Mouse (Mus musculus) stomach, embryonic 14.5 days (tissue): ENCODE measurements around the gene Tbc1d14. TPM values are rescaled to one million over a fixed set of nuclear protein-coding genes. Genes with fewer than 3 reads are reported as not detected.

ENCODE experiments used
- ATAC-seq: fragments of 200-750 bp; cut with Nextera tagmentation; 2 replicates; pipeline ENCODE4 v1.8.0; 2017; ENCODE audit warnings: low read depth, moderate TSS enrichment; ENCODE audit not compliant: insufficient number of reproducible peaks, insufficient read depth, low FRiP score
- H3K27ac ChIP-seq: fragments of 300-500 bp; sonication (generic); 2 replicates; pipeline ENCODE4 v1.5.1; 2014; ENCODE audit warnings: mild to moderate bottlenecking, low read length, moderate library complexity, mixed read lengths
- H3K27me3 ChIP-seq: fragments of 300-500 bp; sonication (generic); 2 replicates; pipeline ENCODE4 v1.6.1; 2014; ENCODE audit warnings: low read length, control low read depth, mixed read lengths; ENCODE audit not compliant: control insufficient read depth, insufficient read depth
- H3K36me3 ChIP-seq: fragments of 300-500 bp; sonication (generic); 2 replicates; pipeline ENCODE4 v1.6.1; 2014; ENCODE audit warnings: mild to moderate bottlenecking, control low read depth, low read length, moderate library complexity, mixed read lengths; ENCODE audit not compliant: control insufficient read depth, insufficient read depth
- H3K4me1 ChIP-seq: fragments of 300-500 bp; sonication (generic); 2 replicates; pipeline ENCODE4 v1.6.1; 2014; ENCODE audit warnings: low read length, control low read depth, mixed read lengths; ENCODE audit not compliant: control insufficient read depth, insufficient read depth
- H3K4me2 ChIP-seq: fragments of 300-500 bp; sonication (generic); replicated peaks from 2 replicates; pipeline ENCODE4 v1.6.1; 2014; ENCODE audit warnings: low read depth, low read length, control low read depth
- H3K4me3 ChIP-seq: fragments of 300-500 bp; sonication (generic); 2 replicates; pipeline ENCODE4 v1.5.1; 2014; ENCODE audit warnings: low read depth, low read length, control low read depth
- H3K9ac ChIP-seq: fragments of 300-500 bp; sonication (generic); replicated peaks from 2 replicates; pipeline ENCODE4 v1.6.1; 2014; ENCODE audit warnings: low read depth, mild to moderate bottlenecking, control low read depth, low read length, moderate library complexity, mixed read lengths
- H3K9me3 ChIP-seq: fragments of 300-500 bp; sonication (generic); 2 replicates; pipeline ENCODE4 v1.6.1; 2016; ENCODE audit warnings: low read depth, low read length, control low read depth; ENCODE audit not compliant: control insufficient read depth
- WGBS: fragments of 180-500 bp; shearing (Covaris S2); extraction: QIAGEN DNeasy Blood & Tissue Kit; methylation state at CpG from one replicate; pipeline ENCODE4 v1.1.7; 2014; 5-methylcytosine and 5-hydroxymethylcytosine counted together
- polyA plus RNA-seq: library from polyadenylated mRNA; unstranded; fragments of >200 nt; fragmentation: Nextera tagmentation; extraction: Ambion mirVana; gene quantifications from 2 replicates; pipeline ENCODE4 v1.2.1, GENCODE M21; 2014

Gene Tbc1d14
- polyA plus RNA-seq, 1 experiment from 2014 or later: 41.8 TPM

DNA sequence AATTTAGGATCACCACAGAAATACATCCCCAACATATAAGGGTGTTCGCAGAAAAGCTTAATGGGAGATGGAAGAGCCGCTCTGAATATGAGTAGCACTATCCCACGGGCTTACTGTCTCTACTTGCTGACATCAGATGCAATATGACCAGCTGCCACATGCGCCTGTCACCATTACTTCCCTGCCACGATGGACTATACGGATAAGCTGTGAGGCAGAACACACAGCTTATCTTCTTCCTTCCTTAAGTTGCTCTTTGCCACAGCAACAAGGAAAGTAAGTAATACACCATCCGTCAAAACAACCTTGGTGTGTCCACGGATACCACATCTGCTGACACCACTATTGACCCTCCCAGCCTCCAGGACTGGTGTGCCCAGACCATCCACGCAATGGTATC, 28.5 kb downstream of the Tbc1d14 start:
- no peak overlapping the region for H3K27ac ChIP-seq
- ATAC-seq: no peak
- H3K27me3 ChIP-seq: no peaks in the 10 kb centered on the region
- no peak overlapping the region for H3K9ac ChIP-seq
- H3K4me1 ChIP-seq: peaks cover 6% of the 10 kb centered on the region; the same call in 1 of the 2 replicates
- WGBS: 78% methylated on average over 9 of the region's 9 CpGs
- no peaks in the 10 kb centered on the region for H3K9me3 ChIP-seq
- H3K36me3 ChIP-seq: no peaks in the 10 kb centered on the region
- H3K4me2 ChIP-seq: no peak overlapping the region
- no peak overlapping the region for H3K4me3 ChIP-seq

GRCm38 (mm10) chr5:36563741-36564140, 29.3 kb downstream of the Tbc1d14 start:
- H3K9ac ChIP-seq: no peak overlapping the region
- ATAC-seq: no peak
- H3K4me3 ChIP-seq: no peak overlapping the region
- WGBS: 80% methylated on average over 6 of the region's 6 CpGs
- no peaks in the 10 kb centered on the region for H3K36me3 ChIP-seq
- H3K4me1 ChIP-seq: peaks cover 7% of the 10 kb centered on the region; the same call in 1 of the 2 replicates
- H3K27ac ChIP-seq: no peak overlapping the region
- H3K9me3 ChIP-seq: no peaks in the 10 kb centered on the region
- H3K27me3 ChIP-seq: no peaks in the 10 kb centered on the region
- no peak overlapping the region for H3K4me2 ChIP-seq

DNA sequence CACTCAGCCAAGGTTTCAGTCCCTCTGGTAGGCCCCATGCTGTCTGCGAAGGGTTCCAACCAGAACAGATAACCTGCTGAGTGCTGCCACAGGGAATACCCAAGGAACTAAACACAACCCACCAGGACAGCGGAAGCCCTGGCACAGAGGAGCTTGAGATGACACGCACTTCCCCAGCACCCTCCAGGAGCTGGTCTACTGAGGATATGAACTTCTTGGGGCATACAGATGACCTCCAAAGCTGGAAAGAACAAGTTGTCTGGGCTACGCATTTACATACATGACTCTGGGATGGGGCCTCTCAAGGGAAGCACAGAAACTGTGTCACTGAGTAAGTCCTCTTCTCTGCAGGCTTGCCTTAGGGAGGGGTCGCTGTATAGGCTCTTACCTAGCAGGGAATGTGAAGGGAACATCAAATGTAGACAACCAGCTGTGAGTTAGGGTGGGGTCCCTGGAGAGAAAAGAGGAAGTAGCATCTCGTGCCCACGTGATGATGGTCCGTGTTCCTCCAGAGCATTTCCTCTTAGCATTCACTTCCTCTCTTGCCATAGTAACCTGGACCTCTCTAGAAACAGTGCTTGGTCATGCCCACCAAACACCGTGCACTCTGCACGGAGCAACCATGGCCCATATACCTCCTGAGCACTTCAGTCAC, 30.2 kb downstream of the Tbc1d14 start:
- Histone ChIP-seq H3K9ac (no peak overlapping the region), H3K36me3 (no peaks in the 10 kb centered on the region), H3K4me2 (no peak overlapping the region), H3K4me1 (peaks cover 7% of the 10 kb centered on the region; the same call in 1 of the 2 replicates), H3K4me3 (no peak overlapping the region), H3K9me3 (no peaks in the 10 kb centered on the region), H3K27ac (no peak overlapping the region), H3K27me3 (no peaks in the 10 kb centered on the region)
- 89% methylated on average over 10 of the region's 10 CpGs for WGBS
- ATAC-seq: no peak

GRCm38 (mm10) chr5:36561509-36561908, 31.6 kb downstream of the Tbc1d14 start:
- peaks cover 7% of the 10 kb centered on the region; the same call in 1 of the 2 replicates for H3K4me1 ChIP-seq
- ATAC-seq: no peak
- H3K9ac ChIP-seq: no peak overlapping the region
- no peaks in the 10 kb centered on the region for H3K9me3 ChIP-seq
- H3K4me3 ChIP-seq: no peak overlapping the region
- H3K4me2 ChIP-seq: no peak overlapping the region
- 82% methylated on average over 4 of the region's 4 CpGs for WGBS
- H3K36me3 ChIP-seq: no peaks in the 10 kb centered on the region
- H3K27me3 ChIP-seq: no peaks in the 10 kb centered on the region
- no peak overlapping the region for H3K27ac ChIP-seq

GRCm38 (mm10) chr5:36560490-36560889, 32.6 kb downstream of the Tbc1d14 start:
- H3K9me3 ChIP-seq: no peaks in the 10 kb centered on the region
- no peak overlapping the region for H3K9ac ChIP-seq
- no peaks in the 10 kb centered on the region for H3K36me3 ChIP-seq
- WGBS: 88% methylated on average over 4 of the region's 4 CpGs
- H3K4me2 ChIP-seq: no peak overlapping the region
- H3K27ac ChIP-seq: no peak overlapping the region
- ATAC-seq: no peak
- H3K27me3 ChIP-seq: no peaks in the 10 kb centered on the region
- peaks cover 7% of the 10 kb centered on the region; the same call in 1 of the 2 replicates for H3K4me1 ChIP-seq
- H3K4me3 ChIP-seq: no peak overlapping the region

DNA sequence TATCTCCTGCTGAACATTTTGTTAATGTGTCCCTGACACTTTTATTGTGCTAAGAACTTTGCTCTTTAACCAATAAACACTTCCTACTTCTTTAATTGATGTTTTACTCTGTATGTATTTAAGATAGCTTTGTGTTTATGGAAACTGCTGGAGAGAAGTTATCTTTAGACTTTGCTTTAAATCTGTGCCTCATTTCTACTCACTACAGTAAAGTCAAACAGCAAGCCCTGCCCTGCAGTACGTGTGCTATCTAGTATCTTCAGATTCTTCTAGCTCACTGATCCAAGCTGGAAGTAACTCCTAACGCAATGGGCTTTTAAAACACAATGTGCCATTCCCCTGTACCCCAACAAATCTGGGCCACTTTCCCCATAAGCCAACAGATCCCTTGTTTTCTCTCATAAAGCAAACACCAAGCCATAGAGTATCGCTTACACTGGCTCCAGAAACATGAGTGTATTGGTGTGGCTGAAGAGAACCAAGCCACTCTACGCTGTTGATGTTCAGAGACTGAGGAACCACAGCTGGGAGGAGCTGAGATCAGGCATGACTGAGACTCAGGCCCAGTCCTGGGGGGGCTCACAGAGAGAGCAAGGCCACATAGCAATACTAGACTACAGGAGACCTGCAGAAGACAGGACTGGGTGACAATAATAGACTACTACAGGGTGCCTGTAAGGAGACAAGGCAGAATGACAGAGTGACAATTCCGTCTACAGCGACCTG, 33.4 kb downstream of the Tbc1d14 start:
- no peak for ATAC-seq
- Histone ChIP-seq H3K4me2 (no peak overlapping the region), H3K9me3 (no peaks in the 10 kb centered on the region), H3K4me1 (peaks cover 8% of the 10 kb centered on the region; the same call in 1 of the 2 replicates), H3K36me3 (no peaks in the 10 kb centered on the region), H3K4me3 (no peak overlapping the region), H3K27ac (peak overlapping the region; percentile 48; the same call in 1 of the 2 replicates), H3K27me3 (no peaks in the 10 kb centered on the region), H3K9ac (no peak overlapping the region)
- WGBS: 70% methylated on average over 6 of the region's 6 CpGs

DNA sequence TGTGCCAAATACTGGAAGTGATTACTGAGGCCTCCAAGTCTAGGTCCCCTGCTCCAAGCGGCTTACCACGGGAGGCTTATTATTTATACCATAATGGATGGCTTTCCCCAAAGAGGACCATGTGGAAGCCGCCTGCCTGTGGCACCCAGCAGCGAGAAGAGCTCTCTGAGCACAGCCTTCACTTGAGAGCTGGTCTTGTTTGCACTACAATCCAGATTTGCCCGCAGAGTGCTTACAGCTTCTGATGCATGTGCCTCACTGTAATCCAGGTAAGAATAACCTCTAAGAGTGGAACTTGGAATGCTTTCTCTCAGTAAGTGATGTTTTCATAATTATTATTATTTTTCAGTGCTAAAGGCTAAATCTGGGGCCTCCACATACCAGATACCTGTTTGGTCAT, 34.0 kb downstream of the Tbc1d14 start:
- peaks cover 14% of the 10 kb centered on the region for H3K4me1 ChIP-seq

DNA sequence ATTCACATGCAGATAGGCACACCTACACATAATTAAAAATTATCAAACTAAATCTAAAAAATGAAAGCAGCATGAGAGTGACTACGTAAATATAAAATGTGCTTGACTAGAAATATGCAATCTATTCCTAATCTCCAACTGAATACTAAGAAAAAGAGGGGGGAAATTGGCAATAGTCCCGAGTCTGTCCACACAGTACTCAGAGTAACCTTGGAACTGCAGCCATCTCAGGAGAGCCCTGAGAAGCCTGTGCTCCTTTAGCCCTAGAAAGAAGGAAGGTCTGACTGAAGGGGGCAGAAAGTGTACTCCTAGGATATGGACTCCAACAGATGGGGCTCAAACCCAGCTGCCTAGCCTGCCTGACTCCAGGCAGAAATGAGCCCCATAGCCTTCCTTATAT, 34.5 kb downstream of the Tbc1d14 start:
- 87% methylated on average over 2 of the region's 2 CpGs for WGBS
- Histone ChIP-seq H3K9me3 (no peaks in the 10 kb centered on the region), H3K36me3 (no peaks in the 10 kb centered on the region), H3K9ac (no peak overlapping the region), H3K27me3 (no peaks in the 10 kb centered on the region), H3K4me3 (no peak overlapping the region), H3K4me1 (peaks cover 17% of the 10 kb centered on the region), H3K27ac (no peak overlapping the region), H3K4me2 (no peak overlapping the region)
- ATAC-seq: no peak

More for the DNA sequence above, 34.0 kb downstream of the Tbc1d14 start:
- Histone ChIP-seq H3K4me2 (no peak overlapping the region), H3K36me3 (no peaks in the 10 kb centered on the region), H3K4me3 (no peak overlapping the region), H3K27ac (no peak overlapping the region), H3K9ac (no peak overlapping the region), H3K9me3 (no peaks in the 10 kb centered on the region), H3K27me3 (no peaks in the 10 kb centered on the region)
- ATAC-seq: no peak
- WGBS: 66% methylated on average over 5 of the region's 5 CpGs
